Mouse (Mus musculus) forebrain, embryonic 16.5 days (tissue): ENCODE measurements around the gene Gm20911. TPM values are rescaled to one million over a fixed set of nuclear protein-coding genes. Genes with fewer than 3 reads are reported as not detected.
"Not testable (repeated sequence)": the region's sequence is repeated elsewhere in the genome, so short reads cannot be mapped to it uniquely, and the experiment has no call there.

ENCODE experiments used
- ATAC-seq: fragments of 200-750 bp; cut with Nextera tagmentation; 2 replicates; pipeline ENCODE4 v1.8.0; 2017; ENCODE audit warnings: mild to moderate bottlenecking, moderate library complexity
- H3K27ac ChIP-seq: fragments of 300-500 bp; sonication (generic); 2 replicates; pipeline ENCODE4 v1.5.1; 2014; ENCODE audit warnings: low read length, control low read depth
- H3K27me3 ChIP-seq: fragments of 300-500 bp; sonication (generic); replicated peaks from 2 replicates; pipeline ENCODE4 v1.6.1; 2014; ENCODE audit warnings: low read length; ENCODE audit not compliant: control insufficient read depth, insufficient read depth
- H3K36me3 ChIP-seq: fragments of 300-500 bp; sonication (generic); 2 replicates; pipeline ENCODE4 v1.6.1; 2014; ENCODE audit not compliant: control insufficient read depth, insufficient read depth
- H3K4me1 ChIP-seq: fragments of 300-500 bp; sonication (generic); replicated peaks from 2 replicates; pipeline ENCODE4 v1.6.1; 2014; ENCODE audit warnings: low read length; ENCODE audit not compliant: control insufficient read depth, insufficient read depth
- H3K4me2 ChIP-seq: fragments of 300-500 bp; sonication (generic); 2 replicates; pipeline ENCODE4 v1.6.1; 2014; ENCODE audit warnings: mild to moderate bottlenecking, low read length, control low read depth
- H3K4me3 ChIP-seq: fragments of 300-500 bp; sonication (generic); replicated peaks from 2 replicates; pipeline ENCODE4 v1.5.1; 2014; ENCODE audit warnings: mild to moderate bottlenecking, low read length, control low read depth
- H3K9ac ChIP-seq: fragments of 300-500 bp; sonication (generic); replicated peaks from 2 replicates; pipeline ENCODE4 v1.6.1; 2014; ENCODE audit warnings: low read depth, low read length, control low read depth
- H3K9me3 ChIP-seq: fragments of 300-500 bp; sonication (generic); 2 replicates; pipeline ENCODE4 v1.6.1; 2016; ENCODE audit warnings: low read length; ENCODE audit not compliant: control insufficient read depth
- WGBS: fragments of 180-500 bp; shearing (Covaris S2); extraction: QIAGEN DNeasy Blood & Tissue Kit; methylation state at CpG from one replicate; pipeline ENCODE4 v1.1.7; 2014; 5-methylcytosine and 5-hydroxymethylcytosine counted together
- polyA plus RNA-seq: library from polyadenylated mRNA; unstranded; fragments of >200 nt; fragmentation: Nextera tagmentation; extraction: Ambion mirVana; gene quantifications from 2 replicates; pipeline ENCODE4 v1.2.1, GENCODE M21; 2015

Gm20911 gene
- polyA plus RNA-seq: not detected in 2 replicates

- not testable (repeated sequence) for H3K27ac ChIP-seq
- no CpG with 5 or more reads among the region's 6 CpGs for WGBS
These were observed at the start of gene Gm20911 for GRCm38 (mm10) chrY:81457707-81458106. TSS of gene Gm20911 (plus strand) at chrY:81458007.

More at GRCm38 (mm10) chrY:81457707-81458106, at the start of gene Gm20911:
- not testable (repeated sequence) for H3K4me1 ChIP-seq, H3K9ac ChIP-seq, ATAC-seq, H3K4me3 ChIP-seq, H3K9me3 ChIP-seq, H3K4me2 ChIP-seq, H3K27me3 ChIP-seq, H3K36me3 ChIP-seq
